Mouse (Mus musculus) CH12.LX (cell line): ENCODE measurements around the gene Card19. TPM values are rescaled to one million over a fixed set of nuclear protein-coding genes. Genes with fewer than 3 reads are reported as not detected.

Source experiments
- DNase-seq: peaks from one replicate; pipeline ENCODE4 v3.0.0-alpha.2; 2013; ENCODE audit errors: extremely low read depth
- H3K27ac ChIP-seq: 2 replicates; pipeline ENCODE4 v1.5.1; 2012; ENCODE audit warnings: low read depth, mild to moderate bottlenecking, control low read depth, moderate library complexity; ENCODE audit not compliant: insufficient read depth
- H3K27me3 ChIP-seq: replicated peaks from 2 replicates; pipeline ENCODE3; 2012; ENCODE audit warnings: inconsistent platforms
- H3K36me3 ChIP-seq, 2 experiments: replicated peaks in 1 of 2; 2 replicates each; pipeline versions ENCODE3 to v1.6.1; 2012; ENCODE audit warnings: inconsistent platforms in 1 of 2, low read length in 1 of 2, mild to moderate bottlenecking in 1 of 2, mixed read lengths in 1 of 2, moderate library complexity in 1 of 2; ENCODE audit not compliant: control insufficient read depth in 1 of 2, insufficient read depth in 1 of 2
- H3K4me1 ChIP-seq, 2 experiments: 2 replicates each; pipeline ENCODE4 v1.6.1; 2012; ENCODE audit warnings: inconsistent platforms in 1 of 2, moderate library complexity in 1 of 2; ENCODE audit not compliant: insufficient read depth in 2 of 2, control insufficient read depth in 1 of 2
- H3K4me2 ChIP-seq: 2 replicates; pipeline ENCODE4 v1.6.1; 2012; ENCODE audit warnings: low read depth, mild to moderate bottlenecking, control low read depth; ENCODE audit not compliant: poor library complexity, insufficient read depth, severe bottlenecking
- H3K4me3 ChIP-seq, 3 experiments: fragments of 150-350 bp in 1 of 3; sonication (generic) in 1 of 3; replicated peaks in 1 of 3; 2 replicates each; pipeline versions ENCODE3 to v1.5.1; 2011 to 2012; ENCODE audit warnings: low read depth in 2 of 3, low read length in 2 of 3, mild to moderate bottlenecking in 2 of 3, moderate library complexity in 2 of 3, control low read depth in 1 of 3, improper control_type of control experiment in 1 of 3, inconsistent platforms in 1 of 3, mixed read lengths in 1 of 3; ENCODE audit not compliant: poor library complexity in 1 of 3
- H3K79me2 ChIP-seq: replicated peaks from 2 replicates; pipeline ENCODE4 v1.6.1; 2012; ENCODE audit warnings: mild to moderate bottlenecking, moderate library complexity; ENCODE audit not compliant: control insufficient read depth, poor library complexity, insufficient read depth, severe bottlenecking; ENCODE audit errors: extremely low read depth
- H3K9ac ChIP-seq: 2 replicates; pipeline ENCODE4 v1.6.1; 2012; ENCODE audit warnings: low read depth, mild to moderate bottlenecking, control low read depth, moderate library complexity; ENCODE audit not compliant: insufficient read depth
- H3K9me3 ChIP-seq: replicated peaks from 2 replicates; pipeline ENCODE3; 2012; ENCODE audit warnings: low read length, inconsistent platforms, mixed read lengths
- BHLHE40 ChIP-seq: IDR thresholded peaks from 2 replicates; pipeline ENCODE4 v1.6.1; 2011; ENCODE audit warnings: mild to moderate bottlenecking, low read depth, low read length, improper control_type of control experiment
- CHD1 ChIP-seq: IDR thresholded peaks from 2 replicates; pipeline ENCODE4 v1.6.1; 2012; ENCODE audit warnings: low read depth, low read length, improper control_type of control experiment, inconsistent platforms
- CHD2 ChIP-seq: IDR thresholded peaks from 2 replicates; pipeline ENCODE4 v1.6.1; 2011; ENCODE audit warnings: low read length, improper control_type of control experiment
- CTCF ChIP-seq, 2 experiments: IDR thresholded peaks in 1 of 2; conservative IDR thresholded peaks in 1 of 2; 2 replicates each; pipeline ENCODE4 v1.5.1; 2011 to 2012; ENCODE audit warnings: low read depth in 2 of 2, low read length in 2 of 2, improper control_type of control experiment in 1 of 2, inconsistent platforms in 1 of 2, mild to moderate bottlenecking in 1 of 2, moderate library complexity in 1 of 2
- EP300 ChIP-seq: IDR thresholded peaks from 2 replicates; pipeline ENCODE4 v1.6.1; 2011; ENCODE audit warnings: low read length, improper control_type of control experiment
- GABPA ChIP-seq: IDR thresholded peaks from 2 replicates; pipeline ENCODE4 v1.6.1; 2012; ENCODE audit warnings: low read depth, low read length, improper control_type of control experiment, inconsistent platforms; ENCODE audit not compliant: insufficient replicate concordance
- IRF4 ChIP-seq: IDR thresholded peaks from 2 replicates; pipeline ENCODE4 v1.6.1; 2014; ENCODE audit warnings: low read depth, mild to moderate bottlenecking, inconsistent platforms, low read length, improper control_type of control experiment
- JUN ChIP-seq: IDR thresholded peaks from 2 replicates; pipeline ENCODE4 v1.6.1; 2011; ENCODE audit warnings: low read depth, mild to moderate bottlenecking, low read length, improper control_type of control experiment, moderate library complexity; ENCODE audit not compliant: insufficient read depth
- JUND ChIP-seq: conservative IDR thresholded peaks from 2 replicates; pipeline ENCODE4 v1.6.1; 2011; ENCODE audit warnings: low read depth, low read length, improper control_type of control experiment
- KAT2A ChIP-seq: IDR thresholded peaks from 2 replicates; pipeline ENCODE4 v1.6.1; 2012; ENCODE audit warnings: low read length, improper control_type of control experiment, inconsistent platforms; ENCODE audit not compliant: insufficient replicate concordance
- MAFK ChIP-seq: IDR thresholded peaks from 2 replicates; pipeline ENCODE4 v1.6.1; 2011; ENCODE audit warnings: low read length, improper control_type of control experiment; ENCODE audit not compliant: insufficient replicate concordance
- MAZ ChIP-seq: IDR thresholded peaks from 2 replicates; pipeline ENCODE4 v1.6.1; 2012; ENCODE audit warnings: low read depth, mild to moderate bottlenecking, inconsistent platforms, low read length, improper control_type of control experiment, moderate library complexity
- MEF2A ChIP-seq: IDR thresholded peaks from 2 replicates; pipeline ENCODE4 v1.6.1; 2014; ENCODE audit warnings: low read depth, mild to moderate bottlenecking, inconsistent platforms, low read length, improper control_type of control experiment, borderline replicate concordance
- MXI1 ChIP-seq: IDR thresholded peaks from 2 replicates; pipeline ENCODE4 v1.6.1; 2011; ENCODE audit warnings: mild to moderate bottlenecking, low read depth, low read length, improper control_type of control experiment
- MYC ChIP-seq: IDR thresholded peaks from 2 replicates; pipeline ENCODE4 v1.6.1; 2011; ENCODE audit warnings: low read depth, mild to moderate bottlenecking, improper control_type of control experiment, low read length
- NELFE ChIP-seq: IDR thresholded peaks from 2 replicates; pipeline ENCODE4 v1.6.1; 2011; ENCODE audit warnings: low read depth, low read length, improper control_type of control experiment
- NRF1 ChIP-seq: IDR thresholded peaks from 2 replicates; pipeline ENCODE4 v1.6.1; 2014; ENCODE audit warnings: low read depth, mild to moderate bottlenecking, inconsistent platforms, low read length, improper control_type of control experiment, moderate library complexity
- PAX5 ChIP-seq: IDR thresholded peaks from 2 replicates; pipeline ENCODE4 v1.6.1; 2012; ENCODE audit warnings: low read length, inconsistent platforms, mixed read lengths
- RCOR1 ChIP-seq: conservative IDR thresholded peaks from 2 replicates; pipeline ENCODE4 v1.6.1; 2012; ENCODE audit warnings: low read depth, mild to moderate bottlenecking, inconsistent platforms, low read length, improper control_type of control experiment
- SMC3 ChIP-seq: IDR thresholded peaks from 2 replicates; pipeline ENCODE4 v1.6.1; 2011; ENCODE audit warnings: low read depth, low read length, improper control_type of control experiment
- UBTF ChIP-seq: IDR thresholded peaks from 2 replicates; pipeline ENCODE4 v1.6.1; 2012; ENCODE audit warnings: low read depth, mild to moderate bottlenecking, inconsistent platforms, low read length, improper control_type of control experiment, moderate library complexity
- USF1 ChIP-seq: IDR thresholded peaks from 2 replicates; pipeline ENCODE4 v1.6.1; 2014; ENCODE audit warnings: low read depth, mild to moderate bottlenecking, inconsistent platforms, low read length, improper control_type of control experiment
- USF2 ChIP-seq: conservative IDR thresholded peaks from 2 replicates; pipeline ENCODE4 v1.6.1; 2011; ENCODE audit warnings: low read depth, low read length, improper control_type of control experiment
- ZMIZ1 ChIP-seq: IDR thresholded peaks from 2 replicates; pipeline ENCODE4 v1.6.1; 2012; ENCODE audit warnings: low read depth, mild to moderate bottlenecking, inconsistent platforms, low read length, improper control_type of control experiment
- ZNF384 ChIP-seq: IDR thresholded peaks from 2 replicates; pipeline ENCODE4 v1.6.1; 2012; ENCODE audit warnings: low read depth, low read length, improper control_type of control experiment, inconsistent platforms
- dilution Hi-C: fragments of 300-500 bp; cut with MboI; formaldehyde crosslinking; loops from 2 replicates; pipeline ENCODE4 v1.14.3; 2020; ENCODE audit warnings: low sequenced_read_pairs; ENCODE audit not compliant: extremely low pct_unique_long_range_greater_than_20kb, extremely low pct_ligation_motif_present
- in situ Hi-C: fragments of 300-500 bp; cut with MboI; formaldehyde crosslinking; loops from 3 replicates; pipeline ENCODE4 v1.14.3; 2019; ENCODE audit warnings: low sequenced_read_pairs, low pct_ligation_motif_present, low pct_unique_long_range_greater_than_20kb, mixed read lengths
- polyA plus RNA-seq: library from polyadenylated mRNA; unstranded; fragments of >175 nt; gene quantifications from 2 replicates; pipeline ENCODE4 v1.2.1, GENCODE M21; 2012; ENCODE audit warnings: low read depth; ENCODE audit not compliant: insufficient read length
- total RNA-seq, 2 experiments: library from RNA; depleted of rRNA; stranded (reverse); fragments of 300-350 nt in 1 of 2; fragments of >200 nt in 1 of 2; gene quantifications; 2 replicates each; pipeline ENCODE4 v1.2.3; 2012 to 2014

The Card19 gene
- total and polyA plus RNA-seq, 3 experiments = 3.9 to 9.3 (median 5.2) TPM

- Histone ChIP-seq H3K36me3 (no peaks in the 10 kb centered on the region), H3K9ac (peak overlapping the region; percentile 87), H3K79me2 (no peaks in the 10 kb centered on the region), H3K4me2 (peak overlapping the region; percentile 33; the same call in 1 of the 2 replicates), H3K27ac (no peak overlapping the region), H3K4me3 (peak overlapping the region in 1 of 3 experiments; percentile 5), H3K9me3 (peaks cover 6% of the 10 kb centered on the region), H3K4me1 (peaks cover 28 to 47% of the 10 kb centered on the region in 2 experiments), H3K27me3 (no peaks in the 10 kb centered on the region)
- in situ Hi-C loops = loop anchor here (25.0 kb wide), 2 partner anchors 325 to 525 kb away; partner anchors contain the start of genes Barx1 and Phf2
- TF ChIP-seq NRF1 = no peak
- TF ChIP-seq MAFK = no peak
- TF ChIP-seq BHLHE40 = peak; percentile 55; the same call in 1 of the 2 replicates
- no peak for TF ChIP-seq CTCF (conservative IDR thresholded peaks at IDR 0.05 in 1 of 2, IDR thresholded peaks at IDR 0.05 in 1 of 2; ENCODE audit: low read depth in 2 of 2, low read length in 2 of 2)
- dilution Hi-C loops = no loop called here
- DNase-seq = no peak
These were observed 29.0 kb downstream of the Card19 start for GRCm38 (mm10) chr13:49186798-49187287.

- no peak for DNase-seq
- in situ Hi-C loops = loop anchor here (25.0 kb wide), 2 partner anchors 321 to 521 kb away; partner anchors contain the start of genes Barx1 and Phf2
These were observed 32.2 kb downstream of the Card19 start for GRCm38 (mm10) chr13:49183646-49184045.

GRCm38 (mm10) chr13:49183161-49183560, 32.7 kb downstream of the Card19 start:
- H3K27me3 ChIP-seq = peaks cover 3% of the 10 kb centered on the region
- no peak for DNase-seq
- H3K27ac ChIP-seq = no peak overlapping the region
- H3K36me3 ChIP-seq = no peaks in the 10 kb centered on the region
- no peak overlapping the region for H3K4me3 ChIP-seq
- peaks cover 13 to 25% of the 10 kb centered on the region in 2 experiments for H3K4me1 ChIP-seq
- in situ Hi-C loops = loop anchor here (25.0 kb wide), 2 partner anchors 321 to 521 kb away; partner anchors contain the start of genes Barx1 and Phf2
- peaks cover 6% of the 10 kb centered on the region for H3K9me3 ChIP-seq
- no peak overlapping the region for H3K4me2 ChIP-seq
- dilution Hi-C loops = no loop called here
- H3K9ac ChIP-seq = no peak overlapping the region
- H3K79me2 ChIP-seq = no peaks in the 10 kb centered on the region
- TF ChIP-seq JUN (no peak), USF1 (no peak), KAT2A (no peak), NELFE (no peak), MAZ (no peak), ZNF384 (no peak), MEF2A (no peak), MAFK (no peak), RCOR1 (no peak), EP300 (no peak), USF2 (no peak), UBTF (no peak), PAX5 (no peak), JUND (no peak), GABPA (no peak), CHD2 (no peak), MXI1 (no peak), CHD1 (no peak)

More at GRCm38 (mm10) chr13:49183646-49184045, 32.2 kb downstream of the Card19 start:
- Histone ChIP-seq H3K79me2 (no peaks in the 10 kb centered on the region), H3K36me3 (no peaks in the 10 kb centered on the region), H3K4me3 (no peak overlapping the region), H3K27me3 (peaks cover 3% of the 10 kb centered on the region), H3K4me2 (no peak overlapping the region), H3K9ac (no peak overlapping the region), H3K4me1 (peaks cover 18 to 25% of the 10 kb centered on the region in 2 experiments), H3K27ac (no peak overlapping the region), H3K9me3 (peaks cover 6% of the 10 kb centered on the region)
- TF ChIP-seq EP300 (no peak), MYC (no peak), USF2 (no peak), JUND (no peak), CHD2 (no peak), PAX5 (no peak), ZMIZ1 (no peak), KAT2A (no peak), SMC3 (no peak), IRF4 (no peak), NRF1 (no peak), ZNF384 (no peak)
- dilution Hi-C loops = no loop called here
